Mouse (Mus musculus): Measurements from ENCODE around the gene Stap2. TPM values are rescaled to one million over a fixed set of nuclear protein-coding genes. Genes with fewer than 3 reads are reported as not detected.

Gene Stap2
- polyA plus RNA-seq, 1 experiment, result 16.7 TPM

DNA sequence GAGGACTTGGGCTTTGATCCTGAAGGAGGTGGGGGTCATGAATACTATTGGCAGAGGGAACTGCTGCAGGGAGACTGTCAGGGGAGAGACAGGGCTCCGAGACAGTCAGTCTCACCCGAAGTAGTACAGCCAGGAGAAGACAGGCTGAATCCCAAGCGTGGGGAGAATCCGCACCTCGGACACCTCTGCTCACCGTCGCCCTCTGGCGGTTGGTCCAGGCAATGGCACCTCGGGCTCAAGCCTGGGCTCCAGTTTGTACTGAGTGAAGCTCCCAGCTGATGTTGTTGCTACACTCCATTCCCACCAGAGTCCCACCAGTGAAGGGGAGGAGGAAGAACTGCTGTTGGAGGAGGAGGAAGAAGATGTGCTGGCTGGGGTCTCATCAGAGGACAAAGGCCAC, 5.3 kb upstream of the Stap2 start:
- no peak for TF ChIP-seq EP300 (IDR thresholded peaks at IDR 0.05; ENCODE audit: insufficient read depth, low read depth, low read length)
- peak; percentile 95 for TF ChIP-seq CTCF (IDR thresholded peaks at IDR 0.05; ENCODE audit: low read depth, low read length)
- H3K4me1 ChIP-seq (ENCODE audit: control insufficient read depth, insufficient read depth, low read length), result peaks cover 6% of the 10 kb centered on the region
- H3K27me3 ChIP-seq (ENCODE audit: control insufficient read depth, insufficient read depth, low read length, poor library complexity, severe bottlenecking), result no peaks in the 10 kb centered on the region
- peak overlapping the region; percentile 38; the same call in 1 of the 2 replicates for H3K9ac ChIP-seq (ENCODE audit: low read depth, poor library complexity, severe bottlenecking)
- H3K4me3 ChIP-seq (ENCODE audit: low read depth, low read length), result peak overlapping the region; percentile 94
- H3K36me3 ChIP-seq (ENCODE audit: control insufficient read depth, insufficient read depth, low read length, poor library complexity, severe bottlenecking), result peaks cover 22% of the 10 kb centered on the region
- H3K9me3 ChIP-seq (replicated peaks; ENCODE audit: control insufficient read depth, insufficient read depth, low read length, poor library complexity, severe bottlenecking), result no peaks in the 10 kb centered on the region
- H3K27ac ChIP-seq (ENCODE audit: insufficient read depth, low read length), result no peak overlapping the region

DNA sequence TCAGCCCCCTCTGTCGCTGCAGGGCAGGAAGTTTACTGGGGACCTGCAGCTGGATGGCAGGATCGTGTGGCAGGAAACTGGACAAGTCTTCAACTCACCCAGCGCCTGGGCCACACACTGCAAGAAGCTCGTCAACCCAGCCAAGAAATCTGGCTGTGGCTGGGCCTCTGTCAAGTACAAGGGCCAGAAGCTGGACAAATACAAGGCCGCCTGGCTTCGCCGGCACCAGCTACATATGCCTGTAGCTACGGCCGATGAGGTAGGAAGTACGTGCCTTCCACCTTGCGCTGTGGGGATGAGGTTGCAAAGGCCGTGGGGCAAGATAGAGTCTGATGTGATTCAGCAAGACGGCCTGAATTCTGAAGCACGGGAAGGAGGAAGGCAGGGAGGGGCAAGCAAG, 4.9 kb upstream of the Stap2 start:
- H3K9ac ChIP-seq (ENCODE audit: low read depth, poor library complexity, severe bottlenecking), result peak overlapping the region; percentile 38
- TF ChIP-seq EP300 (IDR thresholded peaks at IDR 0.05; ENCODE audit: insufficient read depth, low read depth, low read length) (no peak), POLR2A (IDR thresholded peaks at IDR 0.05; ENCODE audit: insufficient read depth, low read length) (no peak), CTCF (IDR thresholded peaks at IDR 0.05; ENCODE audit: low read depth, low read length) (no peak)
- H3K4me3 ChIP-seq (ENCODE audit: low read depth, low read length), result peak overlapping the region; percentile 94
- H3K36me3 ChIP-seq (ENCODE audit: control insufficient read depth, insufficient read depth, low read length, poor library complexity, severe bottlenecking), result peaks cover 18% of the 10 kb centered on the region
- no peak overlapping the region for H3K27ac ChIP-seq (ENCODE audit: insufficient read depth, low read length)
- no peaks in the 10 kb centered on the region for H3K27me3 ChIP-seq (ENCODE audit: control insufficient read depth, insufficient read depth, low read length, poor library complexity, severe bottlenecking)
- no peaks in the 10 kb centered on the region for H3K9me3 ChIP-seq (replicated peaks; ENCODE audit: control insufficient read depth, insufficient read depth, low read length, poor library complexity, severe bottlenecking)
- H3K4me1 ChIP-seq (ENCODE audit: control insufficient read depth, insufficient read depth, low read length), result peaks cover 6% of the 10 kb centered on the region

DNA sequence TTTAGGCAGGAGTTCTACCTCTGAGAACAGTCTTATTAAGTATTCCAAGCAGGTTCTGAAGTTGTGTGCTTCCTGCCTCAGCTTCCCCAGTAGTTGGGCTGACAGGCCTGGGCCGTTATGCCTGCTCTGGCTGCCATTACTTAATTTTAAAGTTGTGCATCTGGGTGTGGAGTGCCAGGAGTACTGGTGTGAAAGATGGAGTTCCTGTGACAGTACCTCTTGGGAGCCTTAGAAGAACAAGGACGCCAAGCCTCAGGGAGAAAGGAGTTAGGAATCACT, 4.5 kb upstream of the Stap2 start:
- Histone ChIP-seq H3K36me3 (ENCODE audit: control insufficient read depth, insufficient read depth, low read length, poor library complexity, severe bottlenecking) (peaks cover 17% of the 10 kb centered on the region), H3K27ac (ENCODE audit: insufficient read depth, low read length) (no peak overlapping the region), H3K4me1 (ENCODE audit: control insufficient read depth, insufficient read depth, low read length) (peaks cover 8% of the 10 kb centered on the region), H3K9me3 (replicated peaks; ENCODE audit: control insufficient read depth, insufficient read depth, low read length, poor library complexity, severe bottlenecking) (no peaks in the 10 kb centered on the region), H3K9ac (ENCODE audit: low read depth, poor library complexity, severe bottlenecking) (peak overlapping the region; percentile 38), H3K27me3 (ENCODE audit: control insufficient read depth, insufficient read depth, low read length, poor library complexity, severe bottlenecking) (no peaks in the 10 kb centered on the region), H3K4me3 (ENCODE audit: low read depth, low read length) (peak overlapping the region; percentile 94)
- TF ChIP-seq CTCF (IDR thresholded peaks at IDR 0.05; ENCODE audit: low read depth, low read length) (no peak), EP300 (IDR thresholded peaks at IDR 0.05; ENCODE audit: insufficient read depth, low read depth, low read length) (no peak), POLR2A (IDR thresholded peaks at IDR 0.05; ENCODE audit: insufficient read depth, low read length) (no peak)

GRCm38 (mm10) chr17:56009088-56009961, 3.9 kb upstream of the Stap2 start:
- H3K4me1 ChIP-seq (ENCODE audit: control insufficient read depth, insufficient read depth, low read length), result peaks cover 8% of the 10 kb centered on the region
- H3K36me3 ChIP-seq (ENCODE audit: control insufficient read depth, insufficient read depth, low read length, poor library complexity, severe bottlenecking), result peaks cover 14% of the 10 kb centered on the region
- TF ChIP-seq POLR2A (IDR thresholded peaks at IDR 0.05; ENCODE audit: insufficient read depth, low read length) (peak; percentile 85), EP300 (IDR thresholded peaks at IDR 0.05; ENCODE audit: insufficient read depth, low read depth, low read length) (no peak), CTCF (IDR thresholded peaks at IDR 0.05; ENCODE audit: low read depth, low read length) (peak; percentile 23)
- H3K9me3 ChIP-seq (replicated peaks; ENCODE audit: control insufficient read depth, insufficient read depth, low read length, poor library complexity, severe bottlenecking), result no peaks in the 10 kb centered on the region
- H3K9ac ChIP-seq (ENCODE audit: low read depth, poor library complexity, severe bottlenecking), result peak overlapping the region; percentile 38
- H3K4me3 ChIP-seq (ENCODE audit: low read depth, low read length), result peak overlapping the region; percentile 94
- no peaks in the 10 kb centered on the region for H3K27me3 ChIP-seq (ENCODE audit: control insufficient read depth, insufficient read depth, low read length, poor library complexity, severe bottlenecking)
- 0 out of 2 replicates have a peak overlapping the region, but pooled peaks have one; percentile 87 for H3K27ac ChIP-seq (ENCODE audit: insufficient read depth, low read length)

- Histone ChIP-seq H3K4me3 (ENCODE audit: low read depth, low read length) (peak overlapping the region; percentile 94), H3K9ac (ENCODE audit: low read depth, poor library complexity, severe bottlenecking) (peak overlapping the region; percentile 38), H3K9me3 (replicated peaks; ENCODE audit: control insufficient read depth, insufficient read depth, low read length, poor library complexity, severe bottlenecking) (no peaks in the 10 kb centered on the region), H3K27ac (ENCODE audit: insufficient read depth, low read length) (peak overlapping the region; percentile 87), H3K36me3 (ENCODE audit: control insufficient read depth, insufficient read depth, low read length, poor library complexity, severe bottlenecking) (peaks cover 14% of the 10 kb centered on the region), H3K27me3 (ENCODE audit: control insufficient read depth, insufficient read depth, low read length, poor library complexity, severe bottlenecking) (no peaks in the 10 kb centered on the region), H3K4me1 (ENCODE audit: control insufficient read depth, insufficient read depth, low read length) (peaks cover 8% of the 10 kb centered on the region)
- TF ChIP-seq CTCF (IDR thresholded peaks at IDR 0.05; ENCODE audit: low read depth, low read length), result no peak
- TF ChIP-seq POLR2A (IDR thresholded peaks at IDR 0.05; ENCODE audit: insufficient read depth, low read length), result peak; percentile 49
- TF ChIP-seq EP300 (IDR thresholded peaks at IDR 0.05; ENCODE audit: insufficient read depth, low read depth, low read length), result peak; percentile 55; the same call in 1 of the 2 replicates
Measured at GRCm38 (mm10) chr17:56008356-56009087, 3.1 kb upstream of the Stap2 start.

Data from ES-Bruce4 (cell line).